Mouse (Mus musculus): ENCODE results near the gene Commd1. TPM values are rescaled to one million over a fixed set of nuclear protein-coding genes. Genes with fewer than 3 reads are reported as not detected.

The Commd1 gene
- polyA plus RNA-seq (2014; fragmentation: Nextera tagmentation; extraction: Ambion mirVana): 414 and 444 TPM in 2 replicates

GRCm38 (mm10) chr11:22981984-22982757, at the start of gene Commd1, which contains the start of gene Gm28048:
Gene Commd1 (minus strand): TSS chr11:22982382.
Gene Gm28048 (minus strand): TSS chr11:22982090.
- peak; percentile 91 for ATAC-seq (ENCODE audit: insufficient number of reproducible peaks, insufficient read depth, low FRiP score, low read depth)
- H3K9me3 ChIP-seq (ENCODE audit: control insufficient read depth, low read depth, low read length): no peaks in the 10 kb centered on the region
- peaks cover 6% of the 10 kb centered on the region; the same call in 1 of the 2 replicates for H3K4me1 ChIP-seq (ENCODE audit: control insufficient read depth, insufficient read depth, low read length)
- WGBS: 4% methylated on average over 42 of the region's 42 CpGs
- peak within 1 kb of the TSS; percentile 97 for H3K27ac ChIP-seq (ENCODE audit: low read length)
- H3K27me3 ChIP-seq (ENCODE audit: control insufficient read depth, insufficient read depth, low read length): no peaks in the 10 kb centered on the region
- peak within 1 kb of the TSS; percentile 54 for H3K4me3 ChIP-seq (ENCODE audit: low read depth, low read length)
- peak within 1 kb of the TSS; percentile 73 for H3K4me2 ChIP-seq (replicated peaks; ENCODE audit: low read depth, low read length)
- H3K36me3 ChIP-seq (ENCODE audit: control insufficient read depth, insufficient read depth, low read length): no peaks in the 10 kb centered on the region; the same call in 1 of the 2 replicates
- H3K9ac ChIP-seq (replicated peaks; ENCODE audit: low read depth, low read length): peak within 1 kb of the TSS; percentile 61

- Histone ChIP-seq H3K36me3 (ENCODE audit: control insufficient read depth, insufficient read depth, low read length) (no peaks in the 10 kb centered on the region), H3K27ac (ENCODE audit: low read length) (no peak overlapping the region), H3K4me2 (replicated peaks; ENCODE audit: low read depth, low read length) (no peak overlapping the region), H3K27me3 (ENCODE audit: control insufficient read depth, insufficient read depth, low read length) (no peaks in the 10 kb centered on the region), H3K4me1 (ENCODE audit: control insufficient read depth, insufficient read depth, low read length) (no peaks in the 10 kb centered on the region), H3K4me3 (ENCODE audit: low read depth, low read length) (no peak overlapping the region), H3K9me3 (ENCODE audit: control insufficient read depth, low read depth, low read length) (no peaks in the 10 kb centered on the region), H3K9ac (replicated peaks; ENCODE audit: low read depth, low read length) (no peak overlapping the region)
- ATAC-seq (ENCODE audit: insufficient number of reproducible peaks, insufficient read depth, low FRiP score, low read depth): no peak
- WGBS: 70% methylated on average over 6 of the region's 6 CpGs
These were observed 47.2 kb upstream of the Commd1 start for GRCm38 (mm10) chr11:23029399-23029798.

- ATAC-seq (ENCODE audit: insufficient number of reproducible peaks, insufficient read depth, low FRiP score, low read depth): no peak
- Histone ChIP-seq H3K27ac (ENCODE audit: low read length) (no peak overlapping the region), H3K27me3 (ENCODE audit: control insufficient read depth, insufficient read depth, low read length) (no peaks in the 10 kb centered on the region), H3K4me1 (ENCODE audit: control insufficient read depth, insufficient read depth, low read length) (no peaks in the 10 kb centered on the region), H3K4me3 (ENCODE audit: low read depth, low read length) (no peak overlapping the region), H3K4me2 (replicated peaks; ENCODE audit: low read depth, low read length) (no peak overlapping the region), H3K9ac (replicated peaks; ENCODE audit: low read depth, low read length) (no peak overlapping the region), H3K36me3 (ENCODE audit: control insufficient read depth, insufficient read depth, low read length) (no peaks in the 10 kb centered on the region), H3K9me3 (ENCODE audit: control insufficient read depth, low read depth, low read length) (no peaks in the 10 kb centered on the region)
- WGBS: 46% methylated on average over 3 of the region's 3 CpGs
These were observed 46.8 kb upstream of the Commd1 start for GRCm38 (mm10) chr11:23028957-23029356.

- no peaks in the 10 kb centered on the region for H3K27me3 ChIP-seq (ENCODE audit: control insufficient read depth, insufficient read depth, low read length)
- WGBS: 74% methylated on average over 3 of the region's 3 CpGs
- no peak overlapping the region for H3K9ac ChIP-seq (replicated peaks; ENCODE audit: low read depth, low read length)
- H3K4me1 ChIP-seq (ENCODE audit: control insufficient read depth, insufficient read depth, low read length): no peaks in the 10 kb centered on the region
- ATAC-seq (ENCODE audit: insufficient number of reproducible peaks, insufficient read depth, low FRiP score, low read depth): no peak
- no peak overlapping the region for H3K4me3 ChIP-seq (ENCODE audit: low read depth, low read length)
- no peak overlapping the region for H3K27ac ChIP-seq (ENCODE audit: low read length)
- no peaks in the 10 kb centered on the region for H3K9me3 ChIP-seq (ENCODE audit: control insufficient read depth, low read depth, low read length)
- no peak overlapping the region for H3K4me2 ChIP-seq (replicated peaks; ENCODE audit: low read depth, low read length)
- H3K36me3 ChIP-seq (ENCODE audit: control insufficient read depth, insufficient read depth, low read length): no peaks in the 10 kb centered on the region
These were observed 42.0 kb upstream of the Commd1 start for GRCm38 (mm10) chr11:23024169-23024568.

- Histone ChIP-seq H3K9ac (replicated peaks; ENCODE audit: low read depth, low read length) (no peak overlapping the region), H3K4me3 (ENCODE audit: low read depth, low read length) (no peak overlapping the region), H3K27me3 (ENCODE audit: control insufficient read depth, insufficient read depth, low read length) (no peaks in the 10 kb centered on the region), H3K27ac (ENCODE audit: low read length) (no peak overlapping the region), H3K4me2 (replicated peaks; ENCODE audit: low read depth, low read length) (no peak overlapping the region), H3K36me3 (ENCODE audit: control insufficient read depth, insufficient read depth, low read length) (no peaks in the 10 kb centered on the region), H3K9me3 (ENCODE audit: control insufficient read depth, low read depth, low read length) (no peaks in the 10 kb centered on the region), H3K4me1 (ENCODE audit: control insufficient read depth, insufficient read depth, low read length) (no peaks in the 10 kb centered on the region)
- no peak for ATAC-seq (ENCODE audit: insufficient number of reproducible peaks, insufficient read depth, low FRiP score, low read depth)
- WGBS: 92% methylated on average over 2 of the region's 2 CpGs
These were observed 41.0 kb upstream of the Commd1 start for GRCm38 (mm10) chr11:23023155-23023554.

GRCm38 (mm10) chr11:23020841-23021240, 38.7 kb upstream of the Commd1 start:
- Histone ChIP-seq H3K4me3 (ENCODE audit: low read depth, low read length) (no peak overlapping the region), H3K9ac (replicated peaks; ENCODE audit: low read depth, low read length) (no peak overlapping the region), H3K9me3 (ENCODE audit: control insufficient read depth, low read depth, low read length) (no peaks in the 10 kb centered on the region), H3K27ac (ENCODE audit: low read length) (no peak overlapping the region), H3K4me1 (ENCODE audit: control insufficient read depth, insufficient read depth, low read length) (no peaks in the 10 kb centered on the region), H3K4me2 (replicated peaks; ENCODE audit: low read depth, low read length) (no peak overlapping the region), H3K27me3 (ENCODE audit: control insufficient read depth, insufficient read depth, low read length) (no peaks in the 10 kb centered on the region), H3K36me3 (ENCODE audit: control insufficient read depth, insufficient read depth, low read length) (no peaks in the 10 kb centered on the region)
- ATAC-seq (ENCODE audit: insufficient number of reproducible peaks, insufficient read depth, low FRiP score, low read depth): no peak
- 93% methylated on average over 14 of the region's 14 CpGs for WGBS

- Histone ChIP-seq H3K4me2 (replicated peaks; ENCODE audit: low read depth, low read length) (no peak overlapping the region), H3K4me1 (ENCODE audit: control insufficient read depth, insufficient read depth, low read length) (no peaks in the 10 kb centered on the region), H3K36me3 (ENCODE audit: control insufficient read depth, insufficient read depth, low read length) (no peaks in the 10 kb centered on the region), H3K9me3 (ENCODE audit: control insufficient read depth, low read depth, low read length) (no peaks in the 10 kb centered on the region), H3K4me3 (ENCODE audit: low read depth, low read length) (no peak overlapping the region), H3K27me3 (ENCODE audit: control insufficient read depth, insufficient read depth, low read length) (no peaks in the 10 kb centered on the region), H3K9ac (replicated peaks; ENCODE audit: low read depth, low read length) (no peak overlapping the region), H3K27ac (ENCODE audit: low read length) (no peak overlapping the region)
- 75% methylated on average over 24 of the region's 24 CpGs for WGBS
- no peak for ATAC-seq (ENCODE audit: insufficient number of reproducible peaks, insufficient read depth, low FRiP score, low read depth)
These were observed 38.1 kb upstream of the Commd1 start for GRCm38 (mm10) chr11:23020116-23020770.

GRCm38 (mm10) chr11:23017943-23018342, 35.8 kb upstream of the Commd1 start:
- Histone ChIP-seq H3K27me3 (ENCODE audit: control insufficient read depth, insufficient read depth, low read length) (no peaks in the 10 kb centered on the region), H3K9me3 (ENCODE audit: control insufficient read depth, low read depth, low read length) (no peaks in the 10 kb centered on the region), H3K27ac (ENCODE audit: low read length) (no peak overlapping the region), H3K36me3 (ENCODE audit: control insufficient read depth, insufficient read depth, low read length) (no peaks in the 10 kb centered on the region), H3K4me2 (replicated peaks; ENCODE audit: low read depth, low read length) (no peak overlapping the region), H3K4me1 (ENCODE audit: control insufficient read depth, insufficient read depth, low read length) (no peaks in the 10 kb centered on the region), H3K4me3 (ENCODE audit: low read depth, low read length) (no peak overlapping the region), H3K9ac (replicated peaks; ENCODE audit: low read depth, low read length) (no peak overlapping the region)
- no peak for ATAC-seq (ENCODE audit: insufficient number of reproducible peaks, insufficient read depth, low FRiP score, low read depth)
- 90% methylated on average over 4 of the region's 4 CpGs for WGBS

Measured in stomach, embryonic 14.5 days (tissue).